ENCODE assay signal across 8 mouse cellular contexts in genomic region chr9:44966815-44967242, GRCm38 (mm10). TPM values are rescaled to one million over a fixed set of nuclear protein-coding genes. Genes with fewer than 3 reads are reported as not detected.
DNase-seq lines count a peak whose midpoint lies in the region; ATAC-seq and TF ChIP-seq lines count a peak whose summit lies in the region.

No protein-coding gene starts in this region.

- peaks cover 6% of the 10 kb centered on the region for H3K4me1 ChIP-seq in heart, embryonic 11.5 days (ENCODE audit: control insufficient read depth, insufficient read depth, low read length)
- H3K4me1 ChIP-seq in bone marrow, adult 2 months (ENCODE audit: control insufficient read depth, insufficient read depth, low read length): no peaks in the 10 kb centered on the region; the same call in 1 of the 2 replicates
- H3K4me1 ChIP-seq in stomach, embryonic 15.5 days: peaks cover 11% of the 10 kb centered on the region

- no peak for ATAC-seq in heart, embryonic 11.5 days (replicated peaks; ENCODE audit: insufficient number of reproducible peaks, low FRiP score, low TSS enrichment)
- peak; percentile 71 for ATAC-seq in erythroblast, adult 5-6 weeks (replicated peaks; ENCODE audit: low FRiP score, poor library complexity, severe bottlenecking)
- peak; percentile 81 for ATAC-seq in monocyte, adult 5-6 weeks (replicated peaks; ENCODE audit: insufficient number of reproducible peaks, low FRiP score, low TSS enrichment, poor library complexity, severe bottlenecking)
- ATAC-seq in stomach, embryonic 15.5 days (ENCODE audit: insufficient read depth, low FRiP score, low read depth): peak; percentile 54; the same call in 1 of the 2 replicates

- no peaks in the 10 kb centered on the region for H3K36me3 ChIP-seq in heart, embryonic 11.5 days (ENCODE audit: control insufficient read depth, insufficient read depth, low read length)
- no peaks in the 10 kb centered on the region for H3K36me3 ChIP-seq in stomach, embryonic 15.5 days

- H3K9me3 ChIP-seq in heart, embryonic 11.5 days (replicated peaks; ENCODE audit: control insufficient read depth, low read length): no peaks in the 10 kb centered on the region
- H3K9me3 ChIP-seq in stomach, embryonic 15.5 days: no peaks in the 10 kb centered on the region

- H3K27ac ChIP-seq in heart, embryonic 11.5 days (ENCODE audit: low read depth, low read length): no peak overlapping the region
- H3K27ac ChIP-seq in bone marrow, adult 2 months (ENCODE audit: control insufficient read depth, insufficient read depth, low read depth, low read length, poor library complexity): no peak overlapping the region
- no peak overlapping the region for H3K27ac ChIP-seq in stomach, embryonic 15.5 days

- 28% methylated on average over 3 of the region's 3 CpGs for WGBS in heart, embryonic 11.5 days (ENCODE audit: insufficient replicate concordance)
- WGBS in bone marrow, adult 2 months: 23% methylated on average over 3 of the region's 3 CpGs
- WGBS in stomach, embryonic 15.5 days: 28% methylated on average over 3 of the region's 3 CpGs

- H3K4me2 ChIP-seq in heart, embryonic 11.5 days: no peak overlapping the region
- H3K4me2 ChIP-seq in stomach, embryonic 15.5 days: no peak overlapping the region

- peak; percentile 64 for TF ChIP-seq CTCF in bone marrow, adult 2 months (IDR thresholded peaks at IDR 0.05; ENCODE audit: control insufficient read depth, insufficient read depth, low read length)

- intact Hi-C loops in left cerebral cortex, postnatal 10 days (cut with DNase I): loop anchor here (5.0 kb wide), 2 partner anchors 80 to 180 kb away; no protein-coding TSS in a partner anchor

- peaks cover 3% of the 10 kb centered on the region; the same call in 1 of the 2 replicates for H3K27me3 ChIP-seq in heart, embryonic 11.5 days (ENCODE audit: control insufficient read depth, insufficient read depth, low read length)
- H3K27me3 ChIP-seq in stomach, embryonic 15.5 days (replicated peaks): no peaks in the 10 kb centered on the region; the same call in 1 of the 2 replicates

- H3K9ac ChIP-seq in heart, embryonic 11.5 days (ENCODE audit: low read depth, low read length): no peak overlapping the region
- no peak overlapping the region for H3K9ac ChIP-seq in stomach, embryonic 15.5 days

- no peak overlapping the region for H3K4me3 ChIP-seq in heart, embryonic 11.5 days (ENCODE audit: low read depth, low read length)
- H3K4me3 ChIP-seq in bone marrow, adult 2 months (replicated peaks; ENCODE audit: control insufficient read depth, low read depth, low read length): no peak overlapping the region
- no peak overlapping the region for H3K4me3 ChIP-seq in stomach, embryonic 15.5 days (replicated peaks)

- DNase-seq in heart, adult 18-20 months: peak; percentile 86 to 90
- peak; percentile 90 for DNase-seq in induced T-regulatory cell, adult 2 months (ENCODE audit: low read depth)
- peak; percentile 34 to 65 for DNase-seq in left cerebral cortex, postnatal 10 days (ENCODE audit: extremely low spot score in 1 of 2, low spot score in 2 of 2)

- no peak for TF ChIP-seq POLR2A in bone marrow, adult 2 months (IDR thresholded peaks at IDR 0.05; ENCODE audit: borderline replicate concordance, control insufficient read depth, low read depth, low read length)

RNA-seq across cellular contexts. Expression of gene Ube4a, which starts 1.4 kb away (rescaled TPM):
- total RNA-seq in heart, adult 18-20 months (2021): 10 to 100 TPM; 33.8 to 35.5 TPM
- 22.7 and 26.5 TPM in 2 replicates for polyA plus RNA-seq in heart, embryonic 11.5 days (2014; fragmentation: Nextera tagmentation; extraction: Ambion mirVana)
- 11.1 and 18.8 TPM in 2 replicates for polyA plus RNA-seq in bone marrow, adult 2 months (2011; ENCODE audit: insufficient read depth, insufficient read length, low replicate concordance, missing spikeins)
- total RNA-seq in erythroblast, adult 5-6 weeks (2015; ENCODE audit: low replicate concordance): 19.0 and 38.2 TPM in 2 replicates
- total RNA-seq in erythroblast, adult 5-6 weeks (2017; ENCODE audit: low replicate concordance): 29.6 and 53.4 TPM in 2 replicates
- 100 to 1,000 TPM in 1 of 2 experiments, 10 to 100 TPM in 1; 96.1 to 101 TPM for total RNA-seq in left cerebral cortex, postnatal 10 days (2021)
- 17.7 to 43.2 TPM (median 41.6 TPM) in 3 replicates for total RNA-seq in monocyte, adult 5-6 weeks (2017)
- polyA plus RNA-seq in stomach, embryonic 15.5 days (2015; fragmentation: Nextera tagmentation; extraction: Ambion mirVana): 25.7 and 28.4 TPM in 2 replicates

RNA-seq across cellular contexts. Expression of gene Cd3g, which starts 13.4 kb away (rescaled TPM):
- 1 to 10 TPM in 1 of 2 experiments, under 1 TPM in 1; 0.62 to 4.6 TPM for total RNA-seq in heart, adult 18-20 months (2021)
- polyA plus RNA-seq in heart, embryonic 11.5 days (2014; fragmentation: Nextera tagmentation; extraction: Ambion mirVana): not detected in 2 replicates
- polyA plus RNA-seq in bone marrow, adult 2 months (2011; ENCODE audit: insufficient read depth, insufficient read length, low replicate concordance, missing spikeins): 5.4 and 7.0 TPM in 2 replicates
- 6.9 TPM in 1 of 2 replicates, not detected in the other for total RNA-seq in erythroblast, adult 5-6 weeks (2015; ENCODE audit: low replicate concordance)
- total RNA-seq in erythroblast, adult 5-6 weeks (2017; ENCODE audit: low replicate concordance): 0.98 and 6.6 TPM in 2 replicates
- total RNA-seq in left cerebral cortex, postnatal 10 days (2021): not detected
- total RNA-seq in monocyte, adult 5-6 weeks (2017): 14.2 to 35.0 TPM (median 22.5 TPM) in 3 replicates
- 0.43 and 1.0 TPM in 2 replicates for polyA plus RNA-seq in stomach, embryonic 15.5 days (2015; fragmentation: Nextera tagmentation; extraction: Ambion mirVana)

RNA-seq across cellular contexts. Expression of gene Cd3d, which starts 14.8 kb away (rescaled TPM):
- total RNA-seq in heart, adult 18-20 months (2021): 1 to 10 TPM in 1 of 2 experiments, not detected in 1; 4.1 TPM
- polyA plus RNA-seq in heart, embryonic 11.5 days (2014; fragmentation: Nextera tagmentation; extraction: Ambion mirVana): not detected in 2 replicates
- 8.8 and 17.2 TPM in 2 replicates for polyA plus RNA-seq in bone marrow, adult 2 months (2011; ENCODE audit: insufficient read depth, insufficient read length, low replicate concordance, missing spikeins)
- not detected in 2 replicates for total RNA-seq in erythroblast, adult 5-6 weeks (2015; ENCODE audit: low replicate concordance)
- not detected in 2 replicates for total RNA-seq in erythroblast, adult 5-6 weeks (2017; ENCODE audit: low replicate concordance)
- total RNA-seq in left cerebral cortex, postnatal 10 days (2021): not detected
- 3.0 to 5.9 TPM (median 3.4 TPM) in 3 replicates for total RNA-seq in monocyte, adult 5-6 weeks (2017)
- 0.10 TPM in 1 of 2 replicates, not detected in the other for polyA plus RNA-seq in stomach, embryonic 15.5 days (2015; fragmentation: Nextera tagmentation; extraction: Ambion mirVana)

RNA-seq across cellular contexts. Expression of gene Cd3e, which starts 42.6 kb away (rescaled TPM):
- 1 to 10 TPM in 1 of 2 experiments, under 1 TPM in 1; 0.47 to 6.4 TPM for total RNA-seq in heart, adult 18-20 months (2021)
- not detected in 2 replicates for polyA plus RNA-seq in heart, embryonic 11.5 days (2014; fragmentation: Nextera tagmentation; extraction: Ambion mirVana)
- 1.8 and 4.8 TPM in 2 replicates for polyA plus RNA-seq in bone marrow, adult 2 months (2011; ENCODE audit: insufficient read depth, insufficient read length, low replicate concordance, missing spikeins)
- total RNA-seq in erythroblast, adult 5-6 weeks (2015; ENCODE audit: low replicate concordance): not detected in 2 replicates
- total RNA-seq in erythroblast, adult 5-6 weeks (2017; ENCODE audit: low replicate concordance): 0.43 TPM in 1 of 2 replicates, not detected in the other
- total RNA-seq in left cerebral cortex, postnatal 10 days (2021): not detected
- total RNA-seq in monocyte, adult 5-6 weeks (2017): 0.32 to 1.6 TPM (median 0.76 TPM) in 3 replicates
- polyA plus RNA-seq in stomach, embryonic 15.5 days (2015; fragmentation: Nextera tagmentation; extraction: Ambion mirVana): 2.1 and 2.5 TPM in 2 replicates

RNA-seq across cellular contexts. Expression of gene Atp5l, which starts 46.3 kb away (rescaled TPM):
- 1,000 to 10,000 TPM; 1,708 to 2,082 TPM for total RNA-seq in heart, adult 18-20 months (2021)
- polyA plus RNA-seq in heart, embryonic 11.5 days (2014; fragmentation: Nextera tagmentation; extraction: Ambion mirVana): 943 and 1,030 TPM in 2 replicates
- polyA plus RNA-seq in bone marrow, adult 2 months (2011; ENCODE audit: insufficient read depth, insufficient read length, low replicate concordance, missing spikeins): 242 and 287 TPM in 2 replicates
- total RNA-seq in erythroblast, adult 5-6 weeks (2015; ENCODE audit: low replicate concordance): 219 and 228 TPM in 2 replicates
- total RNA-seq in erythroblast, adult 5-6 weeks (2017; ENCODE audit: low replicate concordance): 38.1 and 117 TPM in 2 replicates
- total RNA-seq in left cerebral cortex, postnatal 10 days (2021): 100 to 1,000 TPM; 377 to 378 TPM
- total RNA-seq in monocyte, adult 5-6 weeks (2017): 129 to 228 TPM (median 191 TPM) in 3 replicates
- 757 and 776 TPM in 2 replicates for polyA plus RNA-seq in stomach, embryonic 15.5 days (2015; fragmentation: Nextera tagmentation; extraction: Ambion mirVana)
